Mouse (Mus musculus) liver, postnatal 0 days (tissue): ENCODE measurements around the gene Sema5a. TPM values are rescaled to one million over a fixed set of nuclear protein-coding genes. Genes with fewer than 3 reads are reported as not detected.

ENCODE experiments used
- ATAC-seq: fragments of 200-750 bp; cut with Nextera tagmentation; 2 replicates; pipeline ENCODE4 v1.8.0; 2017; ENCODE audit warnings: mild to moderate bottlenecking, moderate library complexity
- DNase-seq: peaks from one replicate; pipeline ENCODE4 v3.0.0-alpha.2; 2016
- H3K27ac ChIP-seq: fragments of 300-500 bp; sonication (generic); 2 replicates; pipeline ENCODE4 v1.5.1; 2014; ENCODE audit warnings: antibody characterized with exemption, moderate library complexity, mild to moderate bottlenecking, low read depth
- H3K27me3 ChIP-seq: fragments of 300-500 bp; sonication (generic); 2 replicates; pipeline ENCODE4 v1.6.1; 2014; ENCODE audit warnings: low read length, control low read depth, mixed read lengths; ENCODE audit not compliant: insufficient read depth
- H3K36me3 ChIP-seq: fragments of 300-500 bp; sonication (generic); replicated peaks from 2 replicates; pipeline ENCODE4 v1.6.1; 2014; ENCODE audit warnings: mild to moderate bottlenecking, control low read depth, low read length, moderate library complexity, mixed read lengths; ENCODE audit not compliant: insufficient read depth
- H3K4me1 ChIP-seq: fragments of 300-500 bp; sonication (generic); 2 replicates; pipeline ENCODE4 v1.6.1; 2014; ENCODE audit warnings: antibody characterized with exemption, mild to moderate bottlenecking, control low read depth; ENCODE audit not compliant: insufficient read depth
- H3K4me2 ChIP-seq: fragments of 300-500 bp; sonication (generic); 2 replicates; pipeline ENCODE4 v1.6.1; 2014; ENCODE audit warnings: low read depth, mild to moderate bottlenecking, low read length, moderate library complexity, mixed read lengths
- H3K4me3 ChIP-seq: fragments of 300-500 bp; sonication (generic); 2 replicates; pipeline ENCODE4 v1.5.1; 2014; ENCODE audit warnings: low read depth, low read length
- H3K9ac ChIP-seq: fragments of 300-500 bp; sonication (generic); replicated peaks from 2 replicates; pipeline ENCODE4 v1.6.1; 2014; ENCODE audit warnings: mild to moderate bottlenecking, moderate library complexity
- H3K9me3 ChIP-seq: fragments of 300-500 bp; sonication (generic); 2 replicates; pipeline ENCODE4 v1.6.1; 2016; ENCODE audit warnings: mild to moderate bottlenecking, control low read depth, low read length, mixed read lengths
- CTCF ChIP-seq: sonication (generic); IDR thresholded peaks from 2 replicates; pipeline ENCODE4 v1.5.1; 2016; ENCODE audit warnings: antibody characterized with exemption, low read depth
- EP300 ChIP-seq: IDR thresholded peaks from 2 replicates; pipeline ENCODE4 v1.6.1; 2016; ENCODE audit warnings: antibody characterized with exemption, low read depth, mild to moderate bottlenecking
- WGBS: fragments of 180-500 bp; shearing (Covaris S2); extraction: QIAGEN DNeasy Blood & Tissue Kit; methylation state at CpG from one replicate; pipeline ENCODE4 v1.1.7; 2014; ENCODE audit not compliant: insufficient replicate concordance; 5-methylcytosine and 5-hydroxymethylcytosine counted together
- polyA plus RNA-seq: library from polyadenylated mRNA; unstranded; fragments of >200 nt; fragmentation: Nextera tagmentation; extraction: Ambion mirVana; gene quantifications from 2 replicates; pipeline ENCODE4 v1.2.1, GENCODE M21; 2015

Gene Sema5a
- polyA plus RNA-seq, 1 experiment from 2014 or later, result 0.36 TPM

GRCm38 (mm10) chr15:32377781-32378180, 133.2 kb downstream of the Sema5a start:
- no peak for ATAC-seq
- TF ChIP-seq CTCF (no peak), EP300 (no peak)
- 87% methylated on average over 3 of the region's 3 CpGs for WGBS

GRCm38 (mm10) chr15:32380311-32380710, 135.7 kb downstream of the Sema5a start:
- DNase-seq (no peak), ATAC-seq (no peak)
- H3K27ac ChIP-seq, result no peak overlapping the region
- H3K4me3 ChIP-seq, result no peak overlapping the region
- H3K36me3 ChIP-seq, result no peaks in the 10 kb centered on the region
- TF ChIP-seq EP300 (no peak), CTCF (no peak)
- no peaks in the 10 kb centered on the region for H3K4me1 ChIP-seq
- 80% methylated on average over 3 of the region's 3 CpGs for WGBS
- H3K27me3 ChIP-seq, result no peaks in the 10 kb centered on the region
- H3K4me2 ChIP-seq, result no peak overlapping the region
- H3K9ac ChIP-seq, result no peak overlapping the region
- H3K9me3 ChIP-seq, result no peaks in the 10 kb centered on the region

More at GRCm38 (mm10) chr15:32377781-32378180, 133.2 kb downstream of the Sema5a start:
- Histone ChIP-seq H3K4me2 (no peak overlapping the region), H3K4me3 (no peak overlapping the region), H3K9me3 (no peaks in the 10 kb centered on the region), H3K36me3 (no peaks in the 10 kb centered on the region), H3K27me3 (no peaks in the 10 kb centered on the region), H3K27ac (no peak overlapping the region), H3K9ac (no peak overlapping the region), H3K4me1 (no peaks in the 10 kb centered on the region)
- DNase-seq, result no peak

GRCm38 (mm10) chr15:32382930-32383481, 138.4 kb downstream of the Sema5a start:
- H3K9me3 ChIP-seq, result no peaks in the 10 kb centered on the region
- no peak for ATAC-seq
- H3K4me2 ChIP-seq, result no peak overlapping the region
- TF ChIP-seq CTCF (no peak), EP300 (no peak)
- H3K36me3 ChIP-seq, result no peaks in the 10 kb centered on the region
- H3K4me1 ChIP-seq, result no peaks in the 10 kb centered on the region
- H3K27ac ChIP-seq, result no peak overlapping the region
- H3K27me3 ChIP-seq, result no peaks in the 10 kb centered on the region
- H3K4me3 ChIP-seq, result no peak overlapping the region
- 70% methylated on average over 4 of the region's 4 CpGs for WGBS
- H3K9ac ChIP-seq, result no peak overlapping the region
- DNase-seq, result no peak

- WGBS, result 77% methylated on average over 3 of the region's 3 CpGs
These were observed 151.8 kb downstream of the Sema5a start for GRCm38 (mm10) chr15:32396241-32396890.

GRCm38 (mm10) chr15:32397064-32397463, 152.5 kb downstream of the Sema5a start:
- TF ChIP-seq EP300 (no peak), CTCF (no peak)
- 67% methylated on average over 3 of the region's 3 CpGs for WGBS
- no peak for DNase-seq
- Histone ChIP-seq H3K27me3 (no peaks in the 10 kb centered on the region), H3K4me2 (no peak overlapping the region), H3K9ac (no peak overlapping the region), H3K9me3 (no peaks in the 10 kb centered on the region), H3K36me3 (no peaks in the 10 kb centered on the region), H3K4me3 (no peak overlapping the region), H3K27ac (no peak overlapping the region), H3K4me1 (no peaks in the 10 kb centered on the region)
- ATAC-seq, result no peak

More at GRCm38 (mm10) chr15:32396241-32396890, 151.8 kb downstream of the Sema5a start:
- no peak overlapping the region for H3K4me2 ChIP-seq
- DNase-seq (no peak), ATAC-seq (no peak)
- no peak for TF ChIP-seq EP300
- H3K9ac ChIP-seq, result no peak overlapping the region
- no peaks in the 10 kb centered on the region for H3K4me1 ChIP-seq
- no peak overlapping the region for H3K27ac ChIP-seq
- no peaks in the 10 kb centered on the region for H3K27me3 ChIP-seq
- H3K4me3 ChIP-seq, result no peak overlapping the region
- H3K9me3 ChIP-seq, result no peaks in the 10 kb centered on the region
- H3K36me3 ChIP-seq, result no peaks in the 10 kb centered on the region

- Histone ChIP-seq H3K4me1 (no peaks in the 10 kb centered on the region), H3K4me2 (no peak overlapping the region), H3K27me3 (no peaks in the 10 kb centered on the region), H3K4me3 (no peak overlapping the region), H3K36me3 (no peaks in the 10 kb centered on the region), H3K9me3 (no peaks in the 10 kb centered on the region), H3K9ac (no peak overlapping the region), H3K27ac (no peak overlapping the region)
- TF ChIP-seq CTCF (no peak), EP300 (no peak)
- no peak for DNase-seq
- ATAC-seq, result no peak
- 70% methylated on average over 1 of the region's 1 CpGs for WGBS
These were observed 154.1 kb downstream of the Sema5a start for GRCm38 (mm10) chr15:32398721-32399120.
